Mouse (Mus musculus) brain, embryonic 18.5 days (tissue): ENCODE measurements around the gene Pate2.
"Not testable (repeated sequence)": the region's sequence is repeated elsewhere in the genome, so short reads cannot be mapped to it uniquely, and the experiment has no call there.

Experiments
- DNase-seq: peaks from one replicate; pipeline ENCODE4 v3.0.0-alpha.2; 2012; ENCODE audit warnings: low read depth, low spot score

The Pate2 gene

GRCm38 (mm10) chr9:35556494-35557102 is 13.5 kb upstream of the Pate2 start:
- DNase-seq: no peak

GRCm38 (mm10) chr9:35558257-35559008 is 11.7 kb upstream of the Pate2 start, which contains the start of the genes Ddx25 and Pus3:
Gene Ddx25 (minus strand): TSS chr9:35558528.
Gene Pus3 (plus strand): TSS chr9:35558595.
- DNase-seq: peak; percentile 36

- DNase-seq: peak; percentile 84
These were observed 10.8 kb upstream of the Pate2 start for GRCm38 (mm10) chr9:35559009-35559890.

GRCm38 (mm10) chr9:35561076-35561475 is 9.0 kb upstream of the Pate2 start:
- DNase-seq: no peak

GRCm38 (mm10) chr9:35561583-35561982 is 8.5 kb upstream of the Pate2 start:
- DNase-seq: no peak

- no peak for DNase-seq
These were observed 5.4 kb upstream of the Pate2 start for GRCm38 (mm10) chr9:35564536-35565240.

GRCm38 (mm10) chr9:35567995-35568394 is 2.1 kb upstream of the Pate2 start:
- no peak for DNase-seq

- DNase-seq: no peak
These were observed 579 bp downstream of the Pate2 start for GRCm38 (mm10) chr9:35570663-35571062.

- no peak for DNase-seq
These were observed 4.3 kb downstream of the Pate2 start for GRCm38 (mm10) chr9:35574416-35574815.

GRCm38 (mm10) chr9:35587674-35588073 is 17.6 kb downstream of the Pate2 start:
- no peak for DNase-seq

GRCm38 (mm10) chr9:35592903-35593302 is 22.8 kb downstream of the Pate2 start:
- DNase-seq: no peak

GRCm38 (mm10) chr9:35607647-35608405 is 37.7 kb downstream of the Pate2 start:
- DNase-seq: no peak

GRCm38 (mm10) chr9:35611841-35612240 is 41.8 kb downstream of the Pate2 start, which contains the start of gene Pate4:
Gene Pate4 (minus strand): TSS chr9:35611941.
- no peak for DNase-seq

GRCm38 (mm10) chr9:35614005-35614404 is 43.9 kb downstream of the Pate2 start:
- DNase-seq: no peak

GRCm38 (mm10) chr9:35616784-35617183 is 46.7 kb downstream of the Pate2 start:
- not testable (repeated sequence) for DNase-seq

- no peak for DNase-seq
These were observed 62.9 kb downstream of the Pate2 start for GRCm38 (mm10) chr9:35632981-35633380.

GRCm38 (mm10) chr9:35648102-35648501 is 78.0 kb downstream of the Pate2 start, which contains the start of gene Pate3:
Gene Pate3 (minus strand): TSS chr9:35648202.
- no peak for DNase-seq

GRCm38 (mm10) chr9:35673557-35673956 is 103.5 kb downstream of the Pate2 start:
- DNase-seq: no peak

GRCm38 (mm10) chr9:35687013-35687412 is 116.9 kb downstream of the Pate2 start, which contains the start of gene Pate1:
Gene Pate1 (minus strand): TSS chr9:35687390.
- no peak for DNase-seq

GRCm38 (mm10) chr9:35691924-35692323 is 121.8 kb downstream of the Pate2 start:
- no peak for DNase-seq
